Mouse (Mus musculus) CH12.LX (cell line): ENCODE measurements around the gene Ssr1. TPM values are rescaled to one million over a fixed set of nuclear protein-coding genes. Genes with fewer than 3 reads are reported as not detected.

Source experiments
- DNase-seq: peaks from one replicate; pipeline ENCODE4 v3.0.0-alpha.2; 2013; ENCODE audit errors: extremely low read depth
- H3K27ac ChIP-seq: 2 replicates; pipeline ENCODE4 v1.5.1; 2012; ENCODE audit warnings: low read depth, mild to moderate bottlenecking, control low read depth, moderate library complexity; ENCODE audit not compliant: insufficient read depth
- H3K27me3 ChIP-seq: replicated peaks from 2 replicates; pipeline ENCODE3; 2012; ENCODE audit warnings: inconsistent platforms
- H3K36me3 ChIP-seq, 2 experiments: replicated peaks in 1 of 2; 2 replicates each; pipeline versions ENCODE3 to v1.6.1; 2012; ENCODE audit warnings: inconsistent platforms in 1 of 2, low read length in 1 of 2, mild to moderate bottlenecking in 1 of 2, mixed read lengths in 1 of 2, moderate library complexity in 1 of 2; ENCODE audit not compliant: control insufficient read depth in 1 of 2, insufficient read depth in 1 of 2
- H3K4me1 ChIP-seq, 2 experiments: 2 replicates each; pipeline ENCODE4 v1.6.1; 2012; ENCODE audit warnings: inconsistent platforms in 1 of 2, moderate library complexity in 1 of 2; ENCODE audit not compliant: insufficient read depth in 2 of 2, control insufficient read depth in 1 of 2
- H3K4me2 ChIP-seq: 2 replicates; pipeline ENCODE4 v1.6.1; 2012; ENCODE audit warnings: low read depth, mild to moderate bottlenecking, control low read depth; ENCODE audit not compliant: poor library complexity, insufficient read depth, severe bottlenecking
- H3K4me3 ChIP-seq, 3 experiments: fragments of 150-350 bp in 1 of 3; sonication (generic) in 1 of 3; replicated peaks in 1 of 3; 2 replicates each; pipeline versions ENCODE3 to v1.5.1; 2011 to 2012; ENCODE audit warnings: low read depth in 2 of 3, low read length in 2 of 3, mild to moderate bottlenecking in 2 of 3, moderate library complexity in 2 of 3, control low read depth in 1 of 3, improper control_type of control experiment in 1 of 3, inconsistent platforms in 1 of 3, mixed read lengths in 1 of 3; ENCODE audit not compliant: poor library complexity in 1 of 3
- H3K79me2 ChIP-seq: replicated peaks from 2 replicates; pipeline ENCODE4 v1.6.1; 2012; ENCODE audit warnings: mild to moderate bottlenecking, moderate library complexity; ENCODE audit not compliant: control insufficient read depth, poor library complexity, insufficient read depth, severe bottlenecking; ENCODE audit errors: extremely low read depth
- H3K9ac ChIP-seq: 2 replicates; pipeline ENCODE4 v1.6.1; 2012; ENCODE audit warnings: low read depth, mild to moderate bottlenecking, control low read depth, moderate library complexity; ENCODE audit not compliant: insufficient read depth
- H3K9me3 ChIP-seq: replicated peaks from 2 replicates; pipeline ENCODE3; 2012; ENCODE audit warnings: low read length, inconsistent platforms, mixed read lengths
- BHLHE40 ChIP-seq: IDR thresholded peaks from 2 replicates; pipeline ENCODE4 v1.6.1; 2011; ENCODE audit warnings: mild to moderate bottlenecking, low read depth, low read length, improper control_type of control experiment
- CHD2 ChIP-seq: IDR thresholded peaks from 2 replicates; pipeline ENCODE4 v1.6.1; 2011; ENCODE audit warnings: low read length, improper control_type of control experiment
- E2F4 ChIP-seq: IDR thresholded peaks from 2 replicates; pipeline ENCODE4 v1.6.1; 2011; ENCODE audit warnings: low read depth, low read length, improper control_type of control experiment; ENCODE audit not compliant: insufficient replicate concordance
- EP300 ChIP-seq: IDR thresholded peaks from 2 replicates; pipeline ENCODE4 v1.6.1; 2011; ENCODE audit warnings: low read length, improper control_type of control experiment
- ETS1 ChIP-seq: conservative IDR thresholded peaks from 2 replicates; pipeline ENCODE4 v1.6.1; 2012; ENCODE audit warnings: low read depth, mild to moderate bottlenecking, inconsistent platforms, low read length, improper control_type of control experiment, moderate library complexity
- HCFC1 ChIP-seq: IDR thresholded peaks from 2 replicates; pipeline ENCODE4 v1.6.1; 2012; ENCODE audit warnings: low read depth, mild to moderate bottlenecking, inconsistent platforms, low read length, improper control_type of control experiment
- IRF4 ChIP-seq: IDR thresholded peaks from 2 replicates; pipeline ENCODE4 v1.6.1; 2014; ENCODE audit warnings: low read depth, mild to moderate bottlenecking, inconsistent platforms, low read length, improper control_type of control experiment
- MAFK ChIP-seq: IDR thresholded peaks from 2 replicates; pipeline ENCODE4 v1.6.1; 2011; ENCODE audit warnings: low read length, improper control_type of control experiment; ENCODE audit not compliant: insufficient replicate concordance
- MEF2A ChIP-seq: IDR thresholded peaks from 2 replicates; pipeline ENCODE4 v1.6.1; 2014; ENCODE audit warnings: low read depth, mild to moderate bottlenecking, inconsistent platforms, low read length, improper control_type of control experiment, borderline replicate concordance
- NELFE ChIP-seq: IDR thresholded peaks from 2 replicates; pipeline ENCODE4 v1.6.1; 2011; ENCODE audit warnings: low read depth, low read length, improper control_type of control experiment
- NRF1 ChIP-seq: IDR thresholded peaks from 2 replicates; pipeline ENCODE4 v1.6.1; 2014; ENCODE audit warnings: low read depth, mild to moderate bottlenecking, inconsistent platforms, low read length, improper control_type of control experiment, moderate library complexity
- PAX5 ChIP-seq: IDR thresholded peaks from 2 replicates; pipeline ENCODE4 v1.6.1; 2012; ENCODE audit warnings: low read length, inconsistent platforms, mixed read lengths
- POLR2A ChIP-seq: IDR thresholded peaks from 2 replicates; pipeline ENCODE4 v1.6.1; 2011; ENCODE audit warnings: low read depth, mild to moderate bottlenecking, improper control_type of control experiment, low read length
- RCOR1 ChIP-seq: conservative IDR thresholded peaks from 2 replicates; pipeline ENCODE4 v1.6.1; 2012; ENCODE audit warnings: low read depth, mild to moderate bottlenecking, inconsistent platforms, low read length, improper control_type of control experiment
- SIN3A ChIP-seq: IDR thresholded peaks from 2 replicates; pipeline ENCODE4 v1.6.1; 2012; ENCODE audit warnings: low read length, improper control_type of control experiment, inconsistent platforms
- TCF12 ChIP-seq: IDR thresholded peaks from 2 replicates; pipeline ENCODE4 v1.6.1; 2014; ENCODE audit warnings: low read depth, mild to moderate bottlenecking, inconsistent platforms, low read length, improper control_type of control experiment
- UBTF ChIP-seq: IDR thresholded peaks from 2 replicates; pipeline ENCODE4 v1.6.1; 2012; ENCODE audit warnings: low read depth, mild to moderate bottlenecking, inconsistent platforms, low read length, improper control_type of control experiment, moderate library complexity
- USF1 ChIP-seq: IDR thresholded peaks from 2 replicates; pipeline ENCODE4 v1.6.1; 2014; ENCODE audit warnings: low read depth, mild to moderate bottlenecking, inconsistent platforms, low read length, improper control_type of control experiment
- USF2 ChIP-seq: conservative IDR thresholded peaks from 2 replicates; pipeline ENCODE4 v1.6.1; 2011; ENCODE audit warnings: low read depth, low read length, improper control_type of control experiment
- ZKSCAN1 ChIP-seq: IDR thresholded peaks from 2 replicates; pipeline ENCODE4 v1.6.1; 2012; ENCODE audit warnings: low read depth, inconsistent platforms, low read length, improper control_type of control experiment, borderline replicate concordance
- ZMIZ1 ChIP-seq: IDR thresholded peaks from 2 replicates; pipeline ENCODE4 v1.6.1; 2012; ENCODE audit warnings: low read depth, mild to moderate bottlenecking, inconsistent platforms, low read length, improper control_type of control experiment
- dilution Hi-C: fragments of 300-500 bp; cut with MboI; formaldehyde crosslinking; loops from 2 replicates; pipeline ENCODE4 v1.14.3; 2020; ENCODE audit warnings: low sequenced_read_pairs; ENCODE audit not compliant: extremely low pct_unique_long_range_greater_than_20kb, extremely low pct_ligation_motif_present
- in situ Hi-C: fragments of 300-500 bp; cut with MboI; formaldehyde crosslinking; loops from 3 replicates; pipeline ENCODE4 v1.14.3; 2019; ENCODE audit warnings: low sequenced_read_pairs, low pct_ligation_motif_present, low pct_unique_long_range_greater_than_20kb, mixed read lengths
- polyA plus RNA-seq: library from polyadenylated mRNA; unstranded; fragments of >175 nt; gene quantifications from 2 replicates; pipeline ENCODE4 v1.2.1, GENCODE M21; 2012; ENCODE audit warnings: low read depth; ENCODE audit not compliant: insufficient read length
- total RNA-seq, 2 experiments: library from RNA; depleted of rRNA; stranded (reverse); fragments of 300-350 nt in 1 of 2; fragments of >200 nt in 1 of 2; gene quantifications; 2 replicates each; pipeline ENCODE4 v1.2.3; 2012 to 2014

Gene Ssr1
- total and polyA plus RNA-seq, 3 experiments: 67.1 to 167 (median 145) TPM

GRCm38 (mm10) chr13:37942887-37943331 lies 51.1 kb downstream of the Ssr1 start:
- Histone ChIP-seq H3K79me2 (no peaks in the 10 kb centered on the region), H3K36me3 (peaks cover 19 to 65% of the 10 kb centered on the region in 2 experiments), H3K4me3 (no peak overlapping the region), H3K4me1 (peaks cover 14 to 34% of the 10 kb centered on the region in 2 experiments), H3K27me3 (no peaks in the 10 kb centered on the region), H3K4me2 (no peak overlapping the region), H3K9ac (no peak overlapping the region), H3K27ac (no peak overlapping the region), H3K9me3 (no peaks in the 10 kb centered on the region)
- in situ Hi-C loops (no loop called here), dilution Hi-C loops (no loop called here)
- no peak for DNase-seq
- TF ChIP-seq CHD2: no peak
- no peak for TF ChIP-seq ZKSCAN1
- TF ChIP-seq SIN3A: no peak
- TF ChIP-seq NELFE: no peak
- TF ChIP-seq RCOR1: no peak
- no peak for TF ChIP-seq POLR2A
- no peak for TF ChIP-seq HCFC1
- no peak for TF ChIP-seq BHLHE40
- TF ChIP-seq PAX5: no peak

- in situ Hi-C loops: no loop called here
- no peak for DNase-seq
- Histone ChIP-seq H3K9me3 (no peaks in the 10 kb centered on the region), H3K79me2 (no peaks in the 10 kb centered on the region), H3K4me3 (no peak overlapping the region), H3K9ac (no peak overlapping the region), H3K27me3 (no peaks in the 10 kb centered on the region), H3K36me3 (peaks cover 12 to 59% of the 10 kb centered on the region in 2 experiments), H3K27ac (no peak overlapping the region), H3K4me1 (peaks cover 14 to 34% of the 10 kb centered on the region in 2 experiments), H3K4me2 (no peak overlapping the region)
- dilution Hi-C loops: no loop called here
- TF ChIP-seq ZKSCAN1 (no peak), E2F4 (no peak), IRF4 (no peak), NRF1 (no peak)
Observed at GRCm38 (mm10) chr13:37941950-37942886, 51.8 kb downstream of the Ssr1 start.

GRCm38 (mm10) chr13:37941138-37941645 lies 52.8 kb downstream of the Ssr1 start:
- Histone ChIP-seq H3K27me3 (no peaks in the 10 kb centered on the region), H3K4me1 (peaks cover 14 to 29% of the 10 kb centered on the region in 2 experiments), H3K36me3 (peaks cover 12 to 58% of the 10 kb centered on the region in 2 experiments), H3K4me3 (no peak overlapping the region), H3K27ac (no peak overlapping the region), H3K79me2 (no peaks in the 10 kb centered on the region), H3K9me3 (no peaks in the 10 kb centered on the region), H3K9ac (no peak overlapping the region), H3K4me2 (no peak overlapping the region)
- TF ChIP-seq SIN3A (no peak; the same call in 1 of the 2 replicates), IRF4 (0 out of 2 replicates have a peak, but pooled peaks have one; percentile 28), UBTF (no peak), NELFE (no peak), ZKSCAN1 (no peak), EP300 (0 out of 2 replicates have a peak, but pooled peaks have one; percentile 31), TCF12 (no peak), MEF2A (peak; percentile 86), E2F4 (no peak), ZMIZ1 (no peak), USF1 (no peak), ETS1 (peak; percentile 78), MAFK (no peak), USF2 (no peak)
- no peak for DNase-seq
- dilution Hi-C loops (no loop called here), in situ Hi-C loops (no loop called here)
